In the genomic region with DNA sequence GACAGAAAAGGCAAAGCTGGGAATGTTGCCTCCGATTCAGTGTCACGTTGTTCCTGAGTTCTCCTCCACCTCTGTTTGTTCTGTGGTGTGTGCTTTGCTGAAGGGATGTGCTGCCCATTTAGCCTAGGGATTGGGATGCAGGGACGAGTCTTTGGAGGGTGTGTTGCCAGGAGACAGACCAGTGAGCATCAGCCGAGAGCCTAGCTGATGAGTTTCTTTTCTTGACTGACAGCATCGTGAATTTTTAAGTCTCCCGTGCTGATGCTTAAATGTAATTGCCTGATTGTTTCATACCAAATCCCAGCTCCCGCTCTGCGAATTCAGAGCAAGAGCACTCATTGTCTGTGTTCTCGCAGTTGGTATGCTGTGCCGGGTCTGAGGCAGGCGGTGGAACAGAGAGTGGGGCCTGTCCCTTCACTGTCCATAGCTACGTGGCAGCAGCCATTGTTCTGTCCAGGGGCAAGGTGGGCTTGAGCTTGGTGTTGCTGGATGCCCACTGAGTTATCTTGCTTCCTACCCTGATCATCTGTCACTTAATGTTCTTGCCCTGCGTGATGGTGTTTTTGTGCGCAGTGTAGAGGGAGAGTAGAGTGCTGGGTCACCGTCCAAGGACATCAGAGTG, we compare ENCODE assay signal across 17 mouse cellular contexts.
DNase-seq lines count a peak whose midpoint lies in the region; ATAC-seq and TF ChIP-seq lines count a peak whose summit lies in the region.
"Had no signal": no experiment of that assay in that cellular context is flagged by ENCODE, and none has a peak within 500 bp of the region (broad histone marks: within the 10 kb centered on the region; RNA-seq: fewer than 3 reads in every experiment).

No protein-coding gene starts in this region.

- 40% methylated on average over 15 of the region's 15 CpGs for WGBS in hindbrain, embryonic 14.5 days
- WGBS in midbrain, embryonic 14.5 days, result 34% methylated on average over 15 of the region's 15 CpGs

- H3K36me3 ChIP-seq in hindbrain, embryonic 14.5 days (replicated peaks; ENCODE audit: control insufficient read depth, insufficient read depth), result no peaks in the 10 kb centered on the region
- no peaks in the 10 kb centered on the region for H3K36me3 ChIP-seq in midbrain, embryonic 14.5 days (ENCODE audit: control insufficient read depth, insufficient read depth, low read length)
- H3K36me3 ChIP-seq: heart, embryonic 12.5 days; limb, embryonic 12.5 days had no signal

- H3K9ac ChIP-seq in hindbrain, embryonic 14.5 days, result 0 out of 2 replicates have a peak overlapping the region, but pooled peaks have one; percentile 5
- no peak overlapping the region for H3K9ac ChIP-seq in midbrain, embryonic 14.5 days (replicated peaks; ENCODE audit: low read length)
- H3K9ac ChIP-seq: heart, embryonic 12.5 days; limb, embryonic 12.5 days had no signal

- H3K4me1 ChIP-seq in hindbrain, embryonic 14.5 days (replicated peaks; ENCODE audit: control insufficient read depth, insufficient read depth, low read length), result peaks cover 52% of the 10 kb centered on the region
- H3K4me1 ChIP-seq in midbrain, embryonic 14.5 days (ENCODE audit: control insufficient read depth, insufficient read depth, low read length), result peaks cover 34% of the 10 kb centered on the region

- H3K27me3 ChIP-seq in hindbrain, embryonic 14.5 days (ENCODE audit: control insufficient read depth, insufficient read depth, low read length), result no peaks in the 10 kb centered on the region
- no peaks in the 10 kb centered on the region for H3K27me3 ChIP-seq in midbrain, embryonic 14.5 days (ENCODE audit: control insufficient read depth, insufficient read depth, low read length)
- H3K27me3 ChIP-seq: heart, embryonic 12.5 days; limb, embryonic 12.5 days had no signal

- peak overlapping the region; percentile 72 for H3K27ac ChIP-seq in hindbrain, embryonic 14.5 days
- H3K27ac ChIP-seq in midbrain, embryonic 14.5 days (replicated peaks; ENCODE audit: low read depth, low read length), result peak overlapping the region; percentile 73
- H3K27ac ChIP-seq: limb, embryonic 12.5 days; macrophage had no signal

- H3K4me3 ChIP-seq in hindbrain, embryonic 14.5 days (replicated peaks; ENCODE audit: low read length), result no peak overlapping the region
- no peak overlapping the region for H3K4me3 ChIP-seq in midbrain, embryonic 14.5 days (replicated peaks; ENCODE audit: low read depth, low read length)
- H3K4me3 ChIP-seq: heart, embryonic 12.5 days; limb, embryonic 12.5 days had no signal

- TF ChIP-seq POLR2A in brain, embryonic 14.5 days (IDR thresholded peaks at IDR 0.05; ENCODE audit: borderline replicate concordance, extremely low read depth, insufficient read depth, insufficient read length, poor library complexity, severe bottlenecking), result no peak

- ATAC-seq in hindbrain, embryonic 14.5 days (ENCODE audit: low FRiP score), result no peak; the same call in 1 of the 2 replicates
- no peak for ATAC-seq in midbrain, embryonic 14.5 days (ENCODE audit: low FRiP score, low TSS enrichment)
- ATAC-seq in monocyte, adult 5-6 weeks (replicated peaks; ENCODE audit: insufficient number of reproducible peaks, low FRiP score, low TSS enrichment, poor library complexity, severe bottlenecking), result no peak
- ATAC-seq: CD4-positive, CD25-positive, alpha-beta regulatory T cell, adult 4 months had no signal

- DNase-seq in Muller cell, postnatal 12 days (ENCODE audit: inconsistent ontology term), result peak; percentile 19
- DNase-seq in brain, embryonic 14.5 days (ENCODE audit: low read depth), result peak; percentile 65
- DNase-seq in hindbrain, embryonic 14.5 days (ENCODE audit: low spot score), result no peak
- DNase-seq in midbrain, embryonic 14.5 days, result peak; percentile 47
- no peak for DNase-seq in ovary, postnatal 14 days (ENCODE audit: low spot score)
- no peak for DNase-seq in adrenal gland, adult 18-20 months (ENCODE audit: low spot score in 2 of 2)
- DNase-seq: adrenal gland, postnatal 25 days; cerebellum, postnatal 10 days; embryo, embryonic 11 days; kidney, adult 9 months; lung, adult 18-20 months; right cerebral cortex, postnatal 4 days had no signal

- H3K9me3 ChIP-seq in hindbrain, embryonic 14.5 days (ENCODE audit: control insufficient read depth, low read length), result no peaks in the 10 kb centered on the region
- no peaks in the 10 kb centered on the region for H3K9me3 ChIP-seq in midbrain, embryonic 14.5 days (ENCODE audit: control insufficient read depth, low read length)
- H3K9me3 ChIP-seq: heart, embryonic 12.5 days; limb, embryonic 12.5 days had no signal

- peak overlapping the region; percentile 15; the same call in 1 of the 2 replicates for H3K4me2 ChIP-seq in hindbrain, embryonic 14.5 days (replicated peaks)
- no peak overlapping the region for H3K4me2 ChIP-seq in midbrain, embryonic 14.5 days (ENCODE audit: low read length)
- H3K4me2 ChIP-seq: heart, embryonic 12.5 days; limb, embryonic 12.5 days had no signal

- TF ChIP-seq CTCF in brain, embryonic 14.5 days (IDR thresholded peaks at IDR 0.05; ENCODE audit: borderline replicate concordance, extremely low read depth, insufficient read depth, insufficient read length), result no peak

Comparison
In these comparisons a context has a peak if more than half of its experiments do, and no peak if none do; other contexts are left out.
1. DNase-seq: peak in Muller cell, postnatal 12 days (single experiment), brain, embryonic 14.5 days (single experiment) and midbrain, embryonic 14.5 days (single experiment); none in hindbrain, embryonic 14.5 days (single experiment), ovary, postnatal 14 days (single experiment) and adrenal gland, adult 18-20 months (0 of 2).